Mouse (Mus musculus) cerebellum, adult 2 months (tissue): ENCODE results near the gene Ccdc18.

Experiments
- CTCF ChIP-seq: fragments of 200-500 bp; IDR thresholded peaks from 2 replicates; pipeline ENCODE4 v1.5.1; 2011; ENCODE audit warnings: low read depth, mild to moderate bottlenecking, control low read depth, low read length, moderate library complexity, borderline replicate concordance; ENCODE audit not compliant: insufficient read depth
- POLR2A ChIP-seq: fragments of 200-500 bp; IDR thresholded peaks from 2 replicates; pipeline ENCODE4 v1.6.1; 2011; ENCODE audit warnings: low read length, control low read depth, borderline replicate concordance; ENCODE audit not compliant: insufficient read depth

- TF ChIP-seq CTCF, result no peak
- no peak for TF ChIP-seq POLR2A
Observed at GRCm38 (mm10) chr5:108184050-108184449, 51.4 kb downstream of the Ccdc18 start.
